Mouse (Mus musculus) MEL (cell line): ENCODE results near the gene Lxn.

ENCODE experiments used
- BHLHE40 ChIP-seq: IDR thresholded peaks from 2 replicates; pipeline ENCODE4 v1.6.1; 2012; ENCODE audit warnings: low read depth, mild to moderate bottlenecking, inconsistent platforms, low read length, improper control_type of control experiment, borderline replicate concordance
- CHD2 ChIP-seq: IDR thresholded peaks from 2 replicates; pipeline ENCODE4 v1.6.1; 2011; ENCODE audit warnings: low read length, improper control_type of control experiment
- CTCF ChIP-seq, 3 experiments: IDR thresholded peaks in 2 of 3; conservative IDR thresholded peaks in 1 of 3; 2 replicates each; pipeline ENCODE4 v1.5.1; 2011 to 2012; ENCODE audit warnings: low read length in 3 of 3, low read depth in 2 of 3, mild to moderate bottlenecking in 2 of 3, improper control_type of control experiment in 1 of 3, inconsistent platforms in 1 of 3, mixed read lengths in 1 of 3, moderate library complexity in 1 of 3; ENCODE audit not compliant: control insufficient read depth in 1 of 3, insufficient read depth in 1 of 3, poor library complexity in 1 of 3, severe bottlenecking in 1 of 3
- EP300 ChIP-seq, 2 experiments: IDR thresholded peaks; 2 replicates each; pipeline ENCODE4 v1.6.1; 2011; ENCODE audit warnings: improper control_type of control experiment in 2 of 2, low read length in 2 of 2, low read depth in 1 of 2, mild to moderate bottlenecking in 1 of 2
- GATA1 ChIP-seq: IDR thresholded peaks from 2 replicates; pipeline ENCODE4 v1.6.1; 2011; ENCODE audit warnings: low read depth, low read length, improper control_type of control experiment
- MAX ChIP-seq: IDR thresholded peaks from 2 replicates; pipeline ENCODE4 v1.6.1; 2011; ENCODE audit warnings: low read length, improper control_type of control experiment
- POLR2A ChIP-seq, 2 experiments: IDR thresholded peaks; 2 replicates each; pipeline ENCODE4 v1.6.1; 2011 to 2012; ENCODE audit warnings: low read length in 2 of 2, mild to moderate bottlenecking in 2 of 2, control low read depth in 1 of 2, improper control_type of control experiment in 1 of 2, low read depth in 1 of 2, moderate library complexity in 1 of 2; ENCODE audit not compliant: control insufficient read depth in 1 of 2, insufficient read depth in 1 of 2, poor library complexity in 1 of 2
- TCF12 ChIP-seq: IDR thresholded peaks from 2 replicates; pipeline ENCODE4 v1.6.1; 2014; ENCODE audit warnings: low read depth, mild to moderate bottlenecking, inconsistent platforms, low read length, improper control_type of control experiment, moderate library complexity

DNA sequence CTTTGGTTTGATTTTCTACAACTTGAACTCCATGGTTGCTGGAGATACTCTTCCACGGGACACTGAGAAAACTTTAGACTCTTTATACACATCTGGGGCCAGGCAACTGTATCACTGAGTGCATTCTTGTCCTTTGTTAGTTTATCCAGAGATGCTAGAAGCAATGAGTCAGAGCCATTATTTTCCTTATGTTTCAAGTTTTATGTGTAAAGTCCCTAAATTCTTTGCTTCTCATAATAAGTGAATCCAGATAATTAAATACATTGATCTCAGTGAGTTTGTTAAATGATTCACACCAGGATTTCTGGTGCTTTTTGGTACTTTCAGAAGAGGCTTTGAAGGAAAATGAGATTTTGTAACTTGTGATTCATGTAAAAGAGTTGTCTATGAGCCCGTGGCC lies 41.6 kb upstream of the Lxn start:
- TF ChIP-seq MAX: no peak
- TF ChIP-seq CTCF (IDR thresholded peaks at IDR 0.05 in 2 of 3, conservative IDR thresholded peaks at IDR 0.05 in 1 of 3; ENCODE audit: control insufficient read depth in 1 of 3, insufficient read depth in 1 of 3, low read depth in 2 of 3, low read length in 3 of 3, poor library complexity in 1 of 3, severe bottlenecking in 1 of 3): no peak
- TF ChIP-seq BHLHE40: no peak
- no peak for TF ChIP-seq CHD2
- no peak for TF ChIP-seq EP300 (IDR thresholded peaks at IDR 0.05; ENCODE audit: low read depth in 1 of 2, low read length in 2 of 2)
- no peak for TF ChIP-seq GATA1
- no peak for TF ChIP-seq TCF12
- TF ChIP-seq POLR2A (IDR thresholded peaks at IDR 0.05; ENCODE audit: control insufficient read depth in 1 of 2, insufficient read depth in 1 of 2, low read depth in 1 of 2, low read length in 2 of 2, poor library complexity in 1 of 2): no peak
